Mouse (Mus musculus) lung, adult 2 months (tissue): ENCODE results near the gene Defb28. TPM values are rescaled to one million over a fixed set of nuclear protein-coding genes. Genes with fewer than 3 reads are reported as not detected.

Source experiments
- DNase-seq: peaks from one replicate; pipeline ENCODE4 v3.0.0; 2022
- H3K4me1 ChIP-seq: fragments of 200-500 bp; 2 replicates; pipeline ENCODE4 v1.6.1; 2011; ENCODE audit warnings: low read length; ENCODE audit not compliant: control insufficient read depth, insufficient read depth
- H3K4me3 ChIP-seq: fragments of 200-500 bp; replicated peaks from 2 replicates; pipeline ENCODE3; 2011; ENCODE audit warnings: low read depth, mild to moderate bottlenecking, control low read depth, low read length; ENCODE audit errors: extremely low read depth
- CTCF ChIP-seq: fragments of 200-500 bp; IDR thresholded peaks from 2 replicates; pipeline ENCODE4 v1.5.1; 2011; ENCODE audit warnings: mild to moderate bottlenecking, low read length, control low read depth; ENCODE audit not compliant: insufficient read depth
- POLR2A ChIP-seq: fragments of 200-500 bp; IDR thresholded peaks from 2 replicates; pipeline ENCODE4 v1.6.1; 2011; ENCODE audit warnings: low read depth, mild to moderate bottlenecking, control low read depth, low read length, borderline replicate concordance; ENCODE audit errors: extremely low read depth
- WGBS: fragments of 180-500 bp; shearing (Covaris S2); methylation state at CpG from one replicate; pipeline ENCODE4 v1.1.7; 2018; 5-methylcytosine and 5-hydroxymethylcytosine counted together
- polyA plus RNA-seq: library from polyadenylated mRNA; depleted of rRNA; stranded (reverse); fragments of >200 nt; gene quantifications from 2 replicates; pipeline ENCODE4 v1.2.3, GENCODE M21; 2012

Defb28 gene
- polyA plus RNA-seq, 1 experiment: not detected

- Histone ChIP-seq H3K4me3 (no peak overlapping the region), H3K4me1 (no peaks in the 10 kb centered on the region)
- TF ChIP-seq CTCF (no peak), POLR2A (no peak)
- 58% methylated on average over 7 of the region's 7 CpGs for WGBS
- no peak for DNase-seq
Measured at GRCm38 (mm10) chr2:152500204-152500862, 17.7 kb upstream of the Defb28 start.

- no peak for TF ChIP-seq CTCF
- TF ChIP-seq POLR2A: no peak
- DNase-seq: no peak
- Histone ChIP-seq H3K4me3 (no peak overlapping the region), H3K4me1 (no peaks in the 10 kb centered on the region)
- WGBS: 80% methylated on average over 6 of the region's 6 CpGs
Measured at GRCm38 (mm10) chr2:152500863-152501229, 17.2 kb upstream of the Defb28 start.

- no peak for DNase-seq
- TF ChIP-seq POLR2A (no peak), CTCF (no peak)
- Histone ChIP-seq H3K4me1 (no peaks in the 10 kb centered on the region), H3K4me3 (no peak overlapping the region)
- WGBS: 72% methylated on average over 2 of the region's 2 CpGs
Measured at GRCm38 (mm10) chr2:152503950-152504349, 14.1 kb upstream of the Defb28 start.

- WGBS: 94% methylated on average over 1 of the region's 1 CpGs
- DNase-seq: no peak
- Histone ChIP-seq H3K4me3 (no peak within 1 kb of the TSS), H3K4me1 (no peaks in the 10 kb centered on the region)
- no peak for TF ChIP-seq CTCF
- no peak for TF ChIP-seq POLR2A
Measured at GRCm38 (mm10) chr2:152511592-152511991, 6.5 kb upstream of the Defb28 start, which contains the start of gene Defb26. Gene Defb26, minus strand, starts transcription at chr2:152511692.

- 51% methylated on average over 4 of the region's 4 CpGs for WGBS
- DNase-seq: no peak
- no peak for TF ChIP-seq POLR2A
- no peak for TF ChIP-seq CTCF
- H3K4me1 ChIP-seq: no peaks in the 10 kb centered on the region
- H3K4me3 ChIP-seq: no peak overlapping the region
Measured at GRCm38 (mm10) chr2:152516084-152516483, 2.0 kb upstream of the Defb28 start.

- no peak for TF ChIP-seq CTCF
- TF ChIP-seq POLR2A: no peak
- no peak for DNase-seq
- H3K4me1 ChIP-seq: no peaks in the 10 kb centered on the region
- no peak within 1 kb of the TSS for H3K4me3 ChIP-seq
- WGBS: 51% methylated on average over 13 of the region's 13 CpGs
Measured at GRCm38 (mm10) chr2:152539944-152540710, 22.1 kb downstream of the Defb28 start, which contains the start of gene Defb29. Gene Defb29, minus strand, starts transcription at chr2:152540098.

- no peak for TF ChIP-seq CTCF
- no peak for TF ChIP-seq POLR2A
- Histone ChIP-seq H3K4me1 (no peaks in the 10 kb centered on the region), H3K4me3 (no peak overlapping the region)
- 69% methylated on average over 9 of the region's 9 CpGs for WGBS
- no peak for DNase-seq
Measured at GRCm38 (mm10) chr2:152541979-152542378, 23.9 kb downstream of the Defb28 start.

GRCm38 (mm10) chr2:152542897-152543296 is 24.8 kb downstream of the Defb28 start:
- DNase-seq: no peak
- WGBS: 67% methylated on average over 2 of the region's 2 CpGs
- Histone ChIP-seq H3K4me1 (no peaks in the 10 kb centered on the region), H3K4me3 (no peak overlapping the region)
- TF ChIP-seq CTCF: no peak
- no peak for TF ChIP-seq POLR2A

GRCm38 (mm10) chr2:152543478-152543877 is 25.4 kb downstream of the Defb28 start:
- TF ChIP-seq POLR2A (no peak), CTCF (no peak)
- no peak for DNase-seq
- WGBS: 62% methylated on average over 4 of the region's 4 CpGs
- H3K4me3 ChIP-seq: no peak overlapping the region
- no peaks in the 10 kb centered on the region for H3K4me1 ChIP-seq

GRCm38 (mm10) chr2:152544691-152545090 is 26.6 kb downstream of the Defb28 start:
- Histone ChIP-seq H3K4me3 (no peak overlapping the region), H3K4me1 (no peaks in the 10 kb centered on the region)
- DNase-seq: no peak
- WGBS: 11% methylated on average over 4 of the region's 4 CpGs
- no peak for TF ChIP-seq POLR2A
- peak; percentile 26; the same call in 1 of the 2 replicates for TF ChIP-seq CTCF
